Mouse (Mus musculus): ENCODE data around the gene Aim2. TPM values are rescaled to one million over a fixed set of nuclear protein-coding genes. Genes with fewer than 3 reads are reported as not detected.

The Aim2 gene
- polyA plus RNA-seq, 1 experiment from 2014 or later: 3.1 TPM

DNA sequence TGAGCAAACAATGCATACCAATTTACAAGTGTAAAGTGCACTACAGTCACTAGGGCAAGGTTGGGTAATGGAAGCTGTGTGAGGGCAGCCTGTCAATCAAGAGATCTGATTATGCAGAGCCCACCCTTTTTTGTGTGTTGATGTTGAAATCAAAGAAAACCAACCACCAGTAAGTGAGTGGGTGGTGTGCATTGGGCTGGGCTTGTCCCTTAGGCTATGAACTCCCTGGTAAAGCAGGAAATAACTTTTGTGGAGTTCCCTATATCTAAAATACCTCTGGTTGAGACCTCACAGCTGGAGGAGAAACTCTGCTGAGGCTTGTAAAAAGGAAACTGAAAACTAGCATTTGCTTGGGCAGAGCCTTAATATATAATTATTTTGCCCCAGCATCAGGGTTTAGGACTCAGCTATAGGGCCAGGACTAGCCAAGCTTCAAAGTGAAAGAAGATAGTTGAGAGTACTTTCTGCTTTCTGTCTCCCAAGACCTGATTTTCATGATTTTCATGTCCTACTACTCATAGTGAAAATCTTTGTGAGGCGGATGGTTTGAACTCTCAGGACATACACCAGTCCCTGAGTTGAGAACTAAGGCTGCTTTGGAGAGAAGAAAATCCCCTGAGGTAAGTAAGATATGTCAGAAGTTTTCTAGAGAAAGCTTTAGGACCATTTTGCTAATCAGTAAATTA, 68.4 kb downstream of the Aim2 start:
- Histone ChIP-seq H3K4me3 (ENCODE audit: low read depth, low read length) (no peak overlapping the region), H3K27me3 (ENCODE audit: control insufficient read depth, insufficient read depth, low read length) (no peaks in the 10 kb centered on the region), H3K9me3 (replicated peaks; ENCODE audit: control insufficient read depth, low read length) (no peaks in the 10 kb centered on the region), H3K4me1 (ENCODE audit: control insufficient read depth, insufficient read depth, low read length) (no peaks in the 10 kb centered on the region), H3K27ac (ENCODE audit: low read depth, low read length) (no peak overlapping the region), H3K36me3 (ENCODE audit: control insufficient read depth, insufficient read depth, low read length) (no peaks in the 10 kb centered on the region), H3K4me2 (no peak overlapping the region), H3K9ac (ENCODE audit: low read depth, low read length) (no peak overlapping the region)
- 67% methylated on average over 1 of the region's 1 CpGs for WGBS (ENCODE audit: insufficient replicate concordance)
- no peak for ATAC-seq (replicated peaks; ENCODE audit: insufficient number of reproducible peaks, low FRiP score, low TSS enrichment)

DNA sequence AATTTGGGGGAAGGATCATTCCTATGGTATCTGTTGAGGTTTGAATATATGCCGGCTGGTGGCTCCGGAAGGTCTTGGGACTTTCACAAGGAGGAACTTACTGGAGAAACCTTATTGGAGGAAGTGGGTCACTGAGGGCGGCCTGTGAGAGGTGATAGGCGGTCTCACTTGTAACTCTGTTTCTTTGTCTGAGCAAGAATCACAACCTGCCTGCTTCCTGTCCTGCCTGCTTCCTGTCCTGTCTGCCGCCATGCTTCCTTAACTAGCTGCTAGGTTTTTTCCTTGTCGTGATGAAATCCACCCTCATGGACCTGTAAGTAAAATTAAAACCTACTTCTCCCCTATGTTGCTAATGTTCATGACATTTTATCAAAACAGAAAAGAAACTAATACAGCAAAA, 69.7 kb downstream of the Aim2 start:
- H3K9ac ChIP-seq (ENCODE audit: low read depth, low read length): no peak overlapping the region
- no peaks in the 10 kb centered on the region for H3K4me1 ChIP-seq (ENCODE audit: control insufficient read depth, insufficient read depth, low read length)
- H3K27me3 ChIP-seq (ENCODE audit: control insufficient read depth, insufficient read depth, low read length): no peaks in the 10 kb centered on the region
- WGBS (ENCODE audit: insufficient replicate concordance): 56% methylated on average over 6 of the region's 6 CpGs
- H3K27ac ChIP-seq (ENCODE audit: low read depth, low read length): no peak overlapping the region
- no peak for ATAC-seq (replicated peaks; ENCODE audit: insufficient number of reproducible peaks, low FRiP score, low TSS enrichment)
- no peaks in the 10 kb centered on the region for H3K36me3 ChIP-seq (ENCODE audit: control insufficient read depth, insufficient read depth, low read length)
- H3K4me3 ChIP-seq (ENCODE audit: low read depth, low read length): no peak overlapping the region
- no peak overlapping the region for H3K4me2 ChIP-seq
- no peaks in the 10 kb centered on the region for H3K9me3 ChIP-seq (replicated peaks; ENCODE audit: control insufficient read depth, low read length)

DNA sequence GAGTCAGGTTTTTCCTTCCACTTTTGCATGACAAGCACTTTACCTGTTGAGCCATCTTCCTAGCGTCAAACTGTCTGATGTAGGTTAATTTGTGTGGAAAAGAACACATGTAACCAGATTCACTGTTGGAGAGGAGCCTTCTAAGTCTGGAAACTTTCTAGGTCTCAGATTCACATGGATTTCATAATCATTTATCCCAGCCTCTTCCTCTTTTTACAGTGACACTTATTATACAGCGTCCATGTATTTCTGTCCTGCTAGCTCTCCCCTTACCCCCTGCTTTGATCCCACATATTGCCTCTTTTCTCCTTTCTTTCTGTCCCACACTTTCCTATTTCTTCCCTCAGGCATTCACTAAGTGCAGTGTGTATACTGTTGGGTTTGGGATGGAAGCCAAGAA, 75.7 kb downstream of the Aim2 start:
- 77% methylated on average over 2 of the region's 2 CpGs for WGBS (ENCODE audit: insufficient replicate concordance)
- H3K27me3 ChIP-seq (ENCODE audit: control insufficient read depth, insufficient read depth, low read length): no peaks in the 10 kb centered on the region
- no peaks in the 10 kb centered on the region for H3K9me3 ChIP-seq (replicated peaks; ENCODE audit: control insufficient read depth, low read length)
- H3K27ac ChIP-seq (ENCODE audit: low read depth, low read length): no peak overlapping the region
- no peaks in the 10 kb centered on the region for H3K36me3 ChIP-seq (ENCODE audit: control insufficient read depth, insufficient read depth, low read length)
- no peak overlapping the region for H3K4me2 ChIP-seq
- H3K9ac ChIP-seq (ENCODE audit: low read depth, low read length): no peak overlapping the region
- H3K4me1 ChIP-seq (ENCODE audit: control insufficient read depth, insufficient read depth, low read length): no peaks in the 10 kb centered on the region
- no peak overlapping the region for H3K4me3 ChIP-seq (ENCODE audit: low read depth, low read length)
- no peak for ATAC-seq (replicated peaks; ENCODE audit: insufficient number of reproducible peaks, low FRiP score, low TSS enrichment)

DNA sequence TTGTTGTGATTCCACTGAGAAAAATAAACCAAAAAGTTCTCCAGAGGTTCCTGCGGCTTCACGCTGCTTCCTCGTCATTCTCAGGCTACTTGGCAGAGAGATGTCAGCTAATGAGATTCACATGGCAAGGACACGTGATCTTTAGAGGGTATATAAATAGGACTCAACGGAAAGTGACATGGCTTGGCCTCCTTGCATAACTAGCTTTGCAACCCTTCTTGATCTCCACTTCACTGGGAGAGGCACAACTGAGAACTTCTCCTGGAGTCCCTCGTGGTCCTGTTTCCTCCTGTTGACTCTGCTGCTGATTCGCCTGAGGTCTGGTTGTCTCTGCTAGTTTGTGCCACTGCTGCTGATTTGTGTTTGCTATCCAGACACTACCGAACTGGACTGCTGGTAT, 76.7 kb downstream of the Aim2 start:
- Histone ChIP-seq H3K9ac (ENCODE audit: low read depth, low read length) (no peak overlapping the region), H3K27me3 (ENCODE audit: control insufficient read depth, insufficient read depth, low read length) (no peaks in the 10 kb centered on the region), H3K36me3 (ENCODE audit: control insufficient read depth, insufficient read depth, low read length) (no peaks in the 10 kb centered on the region), H3K4me3 (ENCODE audit: low read depth, low read length) (no peak overlapping the region), H3K4me2 (no peak overlapping the region), H3K27ac (ENCODE audit: low read depth, low read length) (no peak overlapping the region), H3K4me1 (ENCODE audit: control insufficient read depth, insufficient read depth, low read length) (no peaks in the 10 kb centered on the region), H3K9me3 (replicated peaks; ENCODE audit: control insufficient read depth, low read length) (no peaks in the 10 kb centered on the region)
- 80% methylated on average over 8 of the region's 8 CpGs for WGBS (ENCODE audit: insufficient replicate concordance)
- no peak for ATAC-seq (replicated peaks; ENCODE audit: insufficient number of reproducible peaks, low FRiP score, low TSS enrichment)

DNA sequence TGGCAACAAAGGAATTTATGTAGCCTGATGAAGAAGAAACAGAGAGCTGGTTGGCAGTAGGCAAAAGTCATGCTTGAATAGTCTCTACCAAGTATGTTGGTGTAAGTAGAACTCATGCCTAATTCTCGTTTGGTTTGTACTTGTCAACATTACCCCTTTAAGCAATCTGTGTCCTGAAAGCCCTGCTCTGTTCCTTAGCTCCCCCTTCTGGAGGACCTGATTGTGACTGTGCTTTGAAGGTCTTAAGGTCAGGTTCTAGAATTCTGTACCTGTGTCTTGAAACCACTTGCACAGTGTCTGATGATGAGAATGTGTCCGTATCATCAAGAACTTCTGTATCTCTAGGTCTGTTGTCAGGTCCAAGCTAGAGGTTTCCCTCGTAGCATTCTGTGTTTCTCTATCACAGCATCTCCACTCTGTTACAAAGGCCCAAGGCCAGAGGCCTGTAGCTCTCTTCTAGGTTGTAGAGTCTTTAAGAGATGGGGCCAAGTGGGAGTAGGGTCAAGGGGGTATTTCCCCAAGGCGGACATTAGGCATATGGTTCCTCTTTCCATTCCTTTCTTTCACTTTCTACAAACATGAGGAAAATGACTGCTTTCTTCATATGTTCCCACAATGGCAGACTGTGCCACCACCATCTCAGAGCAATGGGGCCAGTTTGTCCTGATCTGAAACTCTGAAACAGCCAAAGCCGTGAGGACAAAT, 79.5 kb downstream of the Aim2 start:
- no peak for ATAC-seq (replicated peaks; ENCODE audit: insufficient number of reproducible peaks, low FRiP score, low TSS enrichment)
- Histone ChIP-seq H3K4me1 (ENCODE audit: control insufficient read depth, insufficient read depth, low read length) (no peaks in the 10 kb centered on the region), H3K27me3 (ENCODE audit: control insufficient read depth, insufficient read depth, low read length) (no peaks in the 10 kb centered on the region), H3K4me2 (no peak overlapping the region), H3K27ac (ENCODE audit: low read depth, low read length) (no peak overlapping the region), H3K4me3 (ENCODE audit: low read depth, low read length) (no peak overlapping the region), H3K36me3 (ENCODE audit: control insufficient read depth, insufficient read depth, low read length) (no peaks in the 10 kb centered on the region), H3K9me3 (replicated peaks; ENCODE audit: control insufficient read depth, low read length) (no peaks in the 10 kb centered on the region), H3K9ac (ENCODE audit: low read depth, low read length) (no peak overlapping the region)
- 81% methylated on average over 5 of the region's 5 CpGs for WGBS (ENCODE audit: insufficient replicate concordance)

DNA sequence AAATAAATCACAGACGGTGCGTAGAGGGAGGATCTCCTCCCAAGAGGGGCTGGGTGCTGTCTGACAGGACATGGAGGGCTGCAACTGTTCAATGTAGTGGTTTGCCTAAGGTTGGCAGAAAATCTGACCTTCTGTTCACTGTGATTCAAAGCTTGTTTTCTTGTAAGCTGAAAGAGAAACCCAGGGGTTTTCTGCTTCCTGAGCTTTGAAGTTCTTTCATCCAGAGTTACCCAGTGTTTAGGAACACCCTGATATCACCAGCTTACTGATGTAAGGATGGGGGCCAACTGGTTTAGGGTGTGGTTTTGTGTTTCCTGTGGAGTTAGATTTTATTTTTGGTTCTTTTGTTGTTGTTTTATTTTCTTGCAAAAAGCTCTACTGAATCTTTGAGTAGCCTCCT, 81.7 kb downstream of the Aim2 start:
- WGBS (ENCODE audit: insufficient replicate concordance): 73% methylated on average over 2 of the region's 2 CpGs

DNA sequence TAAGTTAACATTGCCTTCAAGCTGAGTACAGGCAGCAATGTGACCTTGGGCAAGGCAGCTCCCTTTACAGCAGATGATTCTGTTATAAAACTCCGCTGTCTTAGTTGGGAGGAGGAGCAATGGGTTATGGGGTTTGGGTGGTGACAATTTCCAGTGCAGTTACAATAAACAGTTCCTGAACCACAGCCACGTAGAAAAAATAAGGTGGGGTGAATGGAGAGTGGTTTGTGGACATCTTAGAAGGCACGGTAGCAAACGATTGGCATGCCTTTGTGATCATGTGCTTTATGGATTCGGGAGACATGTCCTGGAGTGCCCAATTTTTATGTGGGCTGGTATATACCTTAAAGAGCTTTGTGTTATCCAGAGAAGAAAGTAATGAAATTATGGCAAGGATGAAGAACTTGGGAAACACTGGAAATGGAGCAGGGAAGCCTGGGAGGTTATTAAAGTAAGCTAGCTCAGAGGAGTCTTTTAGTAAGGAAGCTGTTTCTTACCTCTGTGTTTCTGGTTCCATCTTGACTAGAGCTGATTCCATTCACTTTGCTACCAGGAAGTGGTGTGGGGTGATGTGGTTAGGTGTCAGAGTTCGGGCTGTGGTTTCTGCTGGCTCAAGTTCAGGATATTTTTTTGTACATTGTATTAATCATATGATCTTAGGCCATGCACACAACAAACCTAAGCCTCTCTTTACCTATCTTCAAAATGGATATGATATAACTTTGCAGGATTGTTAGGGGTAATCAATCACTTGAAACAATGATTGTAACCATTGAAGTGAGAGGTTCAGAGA, 86.7 kb downstream of the Aim2 start:
- H3K4me1 ChIP-seq (ENCODE audit: control insufficient read depth, insufficient read depth, low read length): no peaks in the 10 kb centered on the region
- H3K36me3 ChIP-seq (ENCODE audit: control insufficient read depth, insufficient read depth, low read length): no peaks in the 10 kb centered on the region
- 72% methylated on average over 6 of the region's 6 CpGs for WGBS (ENCODE audit: insufficient replicate concordance)
- H3K27me3 ChIP-seq (ENCODE audit: control insufficient read depth, insufficient read depth, low read length): no peaks in the 10 kb centered on the region
- ATAC-seq (replicated peaks; ENCODE audit: insufficient number of reproducible peaks, low FRiP score, low TSS enrichment): no peak
- H3K4me3 ChIP-seq (ENCODE audit: low read depth, low read length): no peak overlapping the region
- H3K9ac ChIP-seq (ENCODE audit: low read depth, low read length): no peak overlapping the region
- H3K4me2 ChIP-seq: no peak overlapping the region
- H3K9me3 ChIP-seq (replicated peaks; ENCODE audit: control insufficient read depth, low read length): no peaks in the 10 kb centered on the region
- no peak overlapping the region for H3K27ac ChIP-seq (ENCODE audit: low read depth, low read length)

More for the DNA sequence above, 81.7 kb downstream of the Aim2 start:
- no peaks in the 10 kb centered on the region for H3K4me1 ChIP-seq (ENCODE audit: control insufficient read depth, insufficient read depth, low read length)
- no peak overlapping the region for H3K4me2 ChIP-seq
- no peaks in the 10 kb centered on the region for H3K27me3 ChIP-seq (ENCODE audit: control insufficient read depth, insufficient read depth, low read length)
- no peak for ATAC-seq (replicated peaks; ENCODE audit: insufficient number of reproducible peaks, low FRiP score, low TSS enrichment)
- no peaks in the 10 kb centered on the region for H3K9me3 ChIP-seq (replicated peaks; ENCODE audit: control insufficient read depth, low read length)
- H3K27ac ChIP-seq (ENCODE audit: low read depth, low read length): no peak overlapping the region
- no peak overlapping the region for H3K9ac ChIP-seq (ENCODE audit: low read depth, low read length)
- no peaks in the 10 kb centered on the region for H3K36me3 ChIP-seq (ENCODE audit: control insufficient read depth, insufficient read depth, low read length)
- H3K4me3 ChIP-seq (ENCODE audit: low read depth, low read length): no peak overlapping the region

DNA sequence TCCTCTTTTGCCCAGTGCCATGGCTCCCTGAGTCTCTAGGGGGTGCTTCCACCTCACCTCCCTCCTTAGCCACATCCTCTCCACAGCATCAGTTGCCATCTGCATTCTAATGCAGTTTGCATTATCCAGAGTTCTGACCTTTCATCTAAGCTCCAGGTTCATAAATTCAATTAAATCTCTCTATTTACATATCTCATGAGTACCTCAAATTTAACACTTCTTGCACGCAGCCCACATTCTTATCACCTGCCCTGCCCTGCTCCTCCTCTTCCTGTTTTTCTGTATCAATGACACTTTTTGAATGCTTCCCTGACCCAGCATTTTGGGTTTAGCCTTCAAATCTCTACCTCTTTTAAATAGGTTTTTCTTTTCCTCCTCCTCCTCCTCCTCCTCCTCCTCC, 90.0 kb downstream of the Aim2 start:
- ATAC-seq (replicated peaks; ENCODE audit: insufficient number of reproducible peaks, low FRiP score, low TSS enrichment): no peak
- Histone ChIP-seq H3K9me3 (replicated peaks; ENCODE audit: control insufficient read depth, low read length) (no peaks in the 10 kb centered on the region), H3K4me2 (no peak overlapping the region), H3K27me3 (ENCODE audit: control insufficient read depth, insufficient read depth, low read length) (no peaks in the 10 kb centered on the region), H3K27ac (ENCODE audit: low read depth, low read length) (no peak overlapping the region), H3K9ac (ENCODE audit: low read depth, low read length) (no peak overlapping the region), H3K4me3 (ENCODE audit: low read depth, low read length) (no peak overlapping the region), H3K36me3 (ENCODE audit: control insufficient read depth, insufficient read depth, low read length) (no peaks in the 10 kb centered on the region), H3K4me1 (ENCODE audit: control insufficient read depth, insufficient read depth, low read length) (no peaks in the 10 kb centered on the region)
- 50% methylated on average over 1 of the region's 1 CpGs for WGBS (ENCODE audit: insufficient replicate concordance)

Measured in heart, embryonic 11.5 days (tissue).